Mouse (Mus musculus) gastrocnemius, adult 18-20 months (tissue): ENCODE data around the gene Gm20388. TPM values are rescaled to one million over a fixed set of nuclear protein-coding genes. Genes with fewer than 3 reads are reported as not detected.
A peak's percentile ranks its signal among the peaks of the same experiment; 100 is the strongest.

ENCODE experiments used
- DNase-seq: peaks from one replicate; pipeline ENCODE4 v3.0.0; 2021; ENCODE audit warnings: low spot score
- total RNA-seq, 2 experiments: library from RNA; stranded (reverse); gene quantifications; 2 replicates each; pipeline ENCODE4 v1.2.3; 2021

Gm20388 gene
- total RNA-seq, 2 experiments from 2014 or later = 10.5 to 12.3 TPM

- DNase-seq = peak; percentile 96
Observed at GRCm38 (mm10) chr8:123373403-123374238, 3463.0 kb downstream of the Gm20388 start, which contains the start of gene Tcf25. TSS of gene Tcf25 (plus strand) at chr8:123373753.

- peak; percentile 95 for DNase-seq
Observed at GRCm38 (mm10) chr8:123374239-123374578, 3463.6 kb downstream of the Gm20388 start.

GRCm38 (mm10) chr8:123375701-123376100 is 3465.1 kb downstream of the Gm20388 start:
- peak; percentile 38 for DNase-seq

- DNase-seq = no peak
Observed at GRCm38 (mm10) chr8:123376106-123376505, 3465.5 kb downstream of the Gm20388 start.

GRCm38 (mm10) chr8:123381711-123382110 is 3471.1 kb downstream of the Gm20388 start:
- no peak for DNase-seq

GRCm38 (mm10) chr8:123382516-123382915 is 3471.9 kb downstream of the Gm20388 start:
- no peak for DNase-seq

- no peak for DNase-seq
Observed at GRCm38 (mm10) chr8:123384883-123385540, 3474.4 kb downstream of the Gm20388 start.

GRCm38 (mm10) chr8:123387041-123387440 is 3476.4 kb downstream of the Gm20388 start:
- DNase-seq = no peak

GRCm38 (mm10) chr8:123387801-123388200 is 3477.2 kb downstream of the Gm20388 start:
- no peak for DNase-seq

GRCm38 (mm10) chr8:123389026-123389425 is 3478.4 kb downstream of the Gm20388 start:
- no peak for DNase-seq

- DNase-seq = no peak
Observed at GRCm38 (mm10) chr8:123398308-123398707, 3487.7 kb downstream of the Gm20388 start.

- no peak for DNase-seq
Observed at GRCm38 (mm10) chr8:123401936-123402335, 3491.3 kb downstream of the Gm20388 start.

GRCm38 (mm10) chr8:123402730-123403326 is 3492.2 kb downstream of the Gm20388 start:
- DNase-seq = no peak

GRCm38 (mm10) chr8:123404521-123404920 is 3493.9 kb downstream of the Gm20388 start:
- no peak for DNase-seq

GRCm38 (mm10) chr8:123406786-123407185 is 3496.1 kb downstream of the Gm20388 start, which contains the start of gene Mc1r:
TSS of gene Mc1r (plus strand) at chr8:123407107.
- peak; percentile 59 for DNase-seq

- no peak for DNase-seq
Observed at GRCm38 (mm10) chr8:123407612-123408011, 3497.0 kb downstream of the Gm20388 start.

GRCm38 (mm10) chr8:123408586-123409544 is 3498.2 kb downstream of the Gm20388 start:
- no peak for DNase-seq

GRCm38 (mm10) chr8:123410049-123410587 is 3499.5 kb downstream of the Gm20388 start:
- peak; percentile 42 for DNase-seq

- no peak for DNase-seq
Observed at GRCm38 (mm10) chr8:123410788-123411187, 3500.1 kb downstream of the Gm20388 start.

- DNase-seq = peak; percentile 27
Observed at GRCm38 (mm10) chr8:123411246-123411645, 3500.6 kb downstream of the Gm20388 start, which contains the start of gene Tubb3. TSS of gene Tubb3 (plus strand) at chr8:123411424.
